Mouse (Mus musculus): ENCODE measurements around the gene Il34. TPM values are rescaled to one million over a fixed set of nuclear protein-coding genes. Genes with fewer than 3 reads are reported as not detected.

The Il34 gene
- polyA plus RNA-seq (2012; rRNA removed) = 3.1 and 3.9 TPM in 2 replicates

- DNase-seq (ENCODE audit: low read depth) = no peak
- no peak for TF ChIP-seq POLR2A (IDR thresholded peaks at IDR 0.05; ENCODE audit: borderline replicate concordance, extremely low read depth, insufficient read depth, insufficient read length, poor library complexity, severe bottlenecking)
- TF ChIP-seq CTCF (IDR thresholded peaks at IDR 0.05; ENCODE audit: borderline replicate concordance, extremely low read depth, insufficient read depth, insufficient read length) = no peak
Measured at GRCm38 (mm10) chr8:110805669-110806068, at the start of gene Il34. Gene Il34, minus strand, starts transcription at chr8:110805924.

- TF ChIP-seq CTCF (IDR thresholded peaks at IDR 0.05; ENCODE audit: borderline replicate concordance, extremely low read depth, insufficient read depth, insufficient read length) (no peak), POLR2A (IDR thresholded peaks at IDR 0.05; ENCODE audit: borderline replicate concordance, extremely low read depth, insufficient read depth, insufficient read length, poor library complexity, severe bottlenecking) (no peak)
- no peak for DNase-seq (ENCODE audit: low read depth)
Measured at GRCm38 (mm10) chr8:110851186-110851585, 45.5 kb upstream of the Il34 start.

GRCm38 (mm10) chr8:110847645-110848495 is 42.1 kb upstream of the Il34 start:
- TF ChIP-seq CTCF (IDR thresholded peaks at IDR 0.05; ENCODE audit: borderline replicate concordance, extremely low read depth, insufficient read depth, insufficient read length) (no peak), POLR2A (IDR thresholded peaks at IDR 0.05; ENCODE audit: borderline replicate concordance, extremely low read depth, insufficient read depth, insufficient read length, poor library complexity, severe bottlenecking) (no peak)
- DNase-seq (ENCODE audit: low read depth) = no peak

DNA sequence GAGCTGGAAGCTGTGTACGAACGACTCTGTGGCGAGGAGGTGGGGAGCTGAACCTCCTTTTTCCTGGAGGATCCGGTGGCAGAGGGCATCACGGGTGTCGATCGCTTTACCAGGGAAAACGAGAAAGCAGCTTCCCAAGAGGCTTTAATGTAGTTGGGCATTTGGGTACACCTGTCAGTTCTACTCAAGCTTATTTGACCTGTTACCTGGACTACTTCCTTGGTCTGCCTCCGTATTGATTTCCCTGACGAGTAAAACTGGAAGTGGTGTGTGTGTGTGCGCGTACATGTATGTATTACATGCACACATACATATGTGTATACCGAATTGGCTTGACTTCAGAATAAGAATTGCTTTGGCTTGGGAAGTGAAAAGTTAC is 41.4 kb upstream of the Il34 start:
- TF ChIP-seq CTCF (IDR thresholded peaks at IDR 0.05; ENCODE audit: borderline replicate concordance, extremely low read depth, insufficient read depth, insufficient read length) = no peak
- TF ChIP-seq POLR2A (IDR thresholded peaks at IDR 0.05; ENCODE audit: borderline replicate concordance, extremely low read depth, insufficient read depth, insufficient read length, poor library complexity, severe bottlenecking) = no peak
- DNase-seq (ENCODE audit: low read depth) = no peak

GRCm38 (mm10) chr8:110846405-110847170 is 40.9 kb upstream of the Il34 start, which contains the start of the genes Cog4 and Sf3b3:
Gene Cog4, plus strand, starts transcription at chr8:110846600.
Gene Sf3b3, minus strand, starts transcription at chr8:110846787.
- DNase-seq (ENCODE audit: low read depth) = peak; percentile 95
- TF ChIP-seq CTCF (IDR thresholded peaks at IDR 0.05; ENCODE audit: borderline replicate concordance, extremely low read depth, insufficient read depth, insufficient read length) (no peak), POLR2A (IDR thresholded peaks at IDR 0.05; ENCODE audit: borderline replicate concordance, extremely low read depth, insufficient read depth, insufficient read length, poor library complexity, severe bottlenecking) (peak; percentile 82; the same call in 1 of the 2 replicates)

DNA sequence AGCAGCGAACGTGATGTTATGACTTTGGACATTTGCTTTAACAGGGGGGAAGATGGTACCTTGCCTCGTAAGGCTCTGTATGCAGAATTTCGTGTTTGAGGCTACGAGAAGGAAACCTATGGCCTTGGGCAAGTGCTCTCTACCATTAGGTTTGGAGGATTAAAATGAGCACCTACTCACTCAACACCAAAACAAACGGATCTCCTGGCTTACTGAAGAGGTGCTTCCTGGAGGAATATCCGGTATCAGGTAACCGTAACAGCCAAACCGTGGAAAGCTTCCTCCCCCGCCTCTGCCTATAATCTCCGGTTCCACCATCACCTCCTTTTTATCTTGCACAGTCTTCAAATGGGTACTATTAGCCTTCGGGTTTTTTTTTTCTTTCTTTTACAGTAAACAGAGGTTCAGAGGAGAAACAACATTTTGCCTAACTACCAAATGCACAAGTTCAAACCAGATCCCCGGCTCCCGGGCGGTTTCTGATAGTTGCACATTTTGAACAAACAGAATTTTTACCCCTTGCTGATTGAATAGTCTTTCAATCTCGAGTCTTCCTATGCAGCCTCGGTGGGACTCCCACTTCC is 40.2 kb upstream of the Il34 start:
- no peak for TF ChIP-seq CTCF (IDR thresholded peaks at IDR 0.05; ENCODE audit: borderline replicate concordance, extremely low read depth, insufficient read depth, insufficient read length)
- TF ChIP-seq POLR2A (IDR thresholded peaks at IDR 0.05; ENCODE audit: borderline replicate concordance, extremely low read depth, insufficient read depth, insufficient read length, poor library complexity, severe bottlenecking) = no peak
- no peak for DNase-seq (ENCODE audit: low read depth)

- TF ChIP-seq CTCF (IDR thresholded peaks at IDR 0.05; ENCODE audit: borderline replicate concordance, extremely low read depth, insufficient read depth, insufficient read length) (no peak), POLR2A (IDR thresholded peaks at IDR 0.05; ENCODE audit: borderline replicate concordance, extremely low read depth, insufficient read depth, insufficient read length, poor library complexity, severe bottlenecking) (no peak)
- no peak for DNase-seq (ENCODE audit: low read depth)
Measured at GRCm38 (mm10) chr8:110844941-110845340, 39.2 kb upstream of the Il34 start.

DNA sequence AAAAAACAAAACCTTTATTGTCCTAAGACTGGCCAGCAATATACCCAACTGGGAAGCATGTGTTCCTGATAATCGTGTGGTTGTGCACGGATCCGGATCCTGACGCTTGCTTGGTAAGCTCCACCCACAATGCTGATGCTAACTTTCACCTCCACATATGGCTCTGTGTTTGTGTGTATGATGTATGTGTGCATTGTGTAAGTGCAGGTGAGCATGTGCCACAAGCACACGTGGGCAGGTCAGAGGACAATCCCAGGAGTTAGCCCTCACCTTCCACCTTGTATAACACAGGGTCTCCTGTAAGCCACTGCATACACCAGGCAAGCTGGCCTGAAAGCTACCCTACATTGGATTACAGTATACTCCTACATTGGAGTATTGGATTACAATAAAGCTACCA is 37.5 kb upstream of the Il34 start:
- DNase-seq (ENCODE audit: low read depth) = no peak
- no peak for TF ChIP-seq CTCF (IDR thresholded peaks at IDR 0.05; ENCODE audit: borderline replicate concordance, extremely low read depth, insufficient read depth, insufficient read length)
- TF ChIP-seq POLR2A (IDR thresholded peaks at IDR 0.05; ENCODE audit: borderline replicate concordance, extremely low read depth, insufficient read depth, insufficient read length, poor library complexity, severe bottlenecking) = no peak

- DNase-seq (ENCODE audit: low read depth) = no peak
- TF ChIP-seq POLR2A (IDR thresholded peaks at IDR 0.05; ENCODE audit: borderline replicate concordance, extremely low read depth, insufficient read depth, insufficient read length, poor library complexity, severe bottlenecking) = no peak
- TF ChIP-seq CTCF (IDR thresholded peaks at IDR 0.05; ENCODE audit: borderline replicate concordance, extremely low read depth, insufficient read depth, insufficient read length) = no peak
Measured at GRCm38 (mm10) chr8:110842012-110842574, 36.4 kb upstream of the Il34 start.

- no peak for DNase-seq (ENCODE audit: low read depth)
- no peak for TF ChIP-seq POLR2A (IDR thresholded peaks at IDR 0.05; ENCODE audit: borderline replicate concordance, extremely low read depth, insufficient read depth, insufficient read length, poor library complexity, severe bottlenecking)
- no peak for TF ChIP-seq CTCF (IDR thresholded peaks at IDR 0.05; ENCODE audit: borderline replicate concordance, extremely low read depth, insufficient read depth, insufficient read length)
Measured at GRCm38 (mm10) chr8:110831956-110832355, 26.2 kb upstream of the Il34 start.

- TF ChIP-seq CTCF (IDR thresholded peaks at IDR 0.05; ENCODE audit: borderline replicate concordance, extremely low read depth, insufficient read depth, insufficient read length) (no peak), POLR2A (IDR thresholded peaks at IDR 0.05; ENCODE audit: borderline replicate concordance, extremely low read depth, insufficient read depth, insufficient read length, poor library complexity, severe bottlenecking) (no peak)
Measured at GRCm38 (mm10) chr8:110828511-110828910, 22.8 kb upstream of the Il34 start.

More at GRCm38 (mm10) chr8:110828511-110828910, 22.8 kb upstream of the Il34 start:
- DNase-seq (ENCODE audit: low read depth) = no peak
